Mouse (Mus musculus) lung, embryonic 16.5 days (tissue): ENCODE measurements around the gene Saa2. TPM values are rescaled to one million over a fixed set of nuclear protein-coding genes. Genes with fewer than 3 reads are reported as not detected.

Source experiments
- ATAC-seq: fragments of 200-750 bp; cut with Nextera tagmentation; 2 replicates; pipeline ENCODE4 v1.8.0; 2017; ENCODE audit warnings: low read depth, mild to moderate bottlenecking, moderate library complexity
- H3K27ac ChIP-seq: fragments of 300-500 bp; sonication (generic); 2 replicates; pipeline ENCODE4 v1.5.1; 2014; ENCODE audit warnings: mild to moderate bottlenecking, control low read depth, low read length
- H3K27me3 ChIP-seq: fragments of 300-500 bp; sonication (generic); 2 replicates; pipeline ENCODE4 v1.6.1; 2014; ENCODE audit warnings: low read depth, low read length, mixed read lengths; ENCODE audit not compliant: control insufficient read depth, insufficient read depth
- H3K36me3 ChIP-seq: fragments of 300-500 bp; sonication (generic); 2 replicates; pipeline ENCODE4 v1.6.1; 2014; ENCODE audit warnings: low read length; ENCODE audit not compliant: control insufficient read depth, insufficient read depth
- H3K4me1 ChIP-seq: fragments of 300-500 bp; sonication (generic); replicated peaks from 2 replicates; pipeline ENCODE4 v1.6.1; 2014; ENCODE audit warnings: low read length, mixed read lengths; ENCODE audit not compliant: control insufficient read depth, insufficient read depth
- H3K4me2 ChIP-seq: fragments of 300-500 bp; sonication (generic); 2 replicates; pipeline ENCODE4 v1.6.1; 2014; ENCODE audit warnings: low read depth, low read length, control low read depth
- H3K4me3 ChIP-seq: fragments of 300-500 bp; sonication (generic); 2 replicates; pipeline ENCODE4 v1.5.1; 2014; ENCODE audit warnings: mild to moderate bottlenecking, low read length, control low read depth
- H3K9ac ChIP-seq: fragments of 300-500 bp; sonication (generic); 2 replicates; pipeline ENCODE4 v1.6.1; 2014; ENCODE audit warnings: low read length, control low read depth
- H3K9me3 ChIP-seq: fragments of 300-500 bp; sonication (generic); 2 replicates; pipeline ENCODE4 v1.6.1; 2016; ENCODE audit warnings: low read length; ENCODE audit not compliant: control insufficient read depth
- WGBS: fragments of 180-500 bp; shearing (Covaris S2); extraction: QIAGEN DNeasy Blood & Tissue Kit; methylation state at CpG from one replicate; pipeline ENCODE4 v1.1.7; 2014; 5-methylcytosine and 5-hydroxymethylcytosine counted together
- polyA plus RNA-seq: library from polyadenylated mRNA; unstranded; fragments of >200 nt; fragmentation: Nextera tagmentation; extraction: Ambion mirVana; gene quantifications from 2 replicates; pipeline ENCODE4 v1.2.1, GENCODE M21; 2015

Gene Saa2
- polyA plus RNA-seq, 1 experiment from 2014 or later, result not detected

DNA sequence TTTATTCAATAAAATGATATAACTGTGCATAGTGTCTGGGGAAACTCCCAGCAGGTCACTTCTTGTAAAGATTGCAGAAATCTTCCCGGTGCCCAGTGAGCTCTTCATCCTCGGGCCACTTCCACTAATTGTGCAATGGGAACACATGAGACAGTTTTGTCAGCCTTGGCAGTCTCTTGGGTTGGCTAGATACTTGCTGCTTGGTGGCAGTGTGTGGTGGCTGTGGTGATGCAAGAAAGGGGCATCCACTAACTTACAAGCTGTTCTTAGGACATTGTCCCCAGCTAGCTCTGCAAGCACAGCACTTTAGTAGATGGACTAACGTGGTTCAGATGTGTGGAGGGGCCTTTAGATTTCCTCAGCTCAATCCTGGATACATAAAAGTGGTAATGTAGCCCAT is 5.8 kb upstream of the Saa2 start:
- Histone ChIP-seq H3K4me3 (no peak overlapping the region), H3K27me3 (no peaks in the 10 kb centered on the region), H3K9ac (no peak overlapping the region), H3K36me3 (no peaks in the 10 kb centered on the region), H3K9me3 (no peaks in the 10 kb centered on the region), H3K4me1 (no peaks in the 10 kb centered on the region; the same call in 1 of the 2 replicates), H3K4me2 (no peak overlapping the region), H3K27ac (no peak overlapping the region)
- ATAC-seq, result no peak
- 79% methylated on average over 3 of the region's 3 CpGs for WGBS

DNA sequence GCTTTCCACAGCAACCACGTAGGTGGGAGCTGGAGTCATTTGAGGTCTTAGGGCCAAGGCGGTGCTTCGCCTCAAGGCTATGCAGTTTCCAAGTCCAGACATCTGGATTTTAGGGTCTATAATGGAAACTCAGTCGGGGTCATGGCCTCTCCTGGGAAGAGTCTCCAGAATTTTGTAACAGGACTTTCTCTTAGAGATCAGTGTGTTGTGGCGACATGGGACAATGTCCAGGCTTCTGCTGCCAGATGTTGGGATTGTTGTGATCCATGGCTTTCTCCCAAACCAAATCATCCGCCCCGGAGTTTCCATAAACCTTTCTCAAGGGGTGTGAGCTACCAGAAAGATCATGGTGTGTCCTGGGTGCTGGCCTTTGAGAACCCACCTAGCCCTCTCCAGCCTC is 5.2 kb upstream of the Saa2 start:
- H3K9me3 ChIP-seq, result no peaks in the 10 kb centered on the region
- no peak overlapping the region for H3K9ac ChIP-seq
- no peaks in the 10 kb centered on the region; the same call in 1 of the 2 replicates for H3K4me1 ChIP-seq
- no peak overlapping the region for H3K4me3 ChIP-seq
- WGBS, result 67% methylated on average over 7 of the region's 7 CpGs
- H3K27ac ChIP-seq, result no peak overlapping the region
- no peaks in the 10 kb centered on the region for H3K36me3 ChIP-seq
- peak; percentile 51 for ATAC-seq
- no peaks in the 10 kb centered on the region for H3K27me3 ChIP-seq
- H3K4me2 ChIP-seq, result no peak overlapping the region

DNA sequence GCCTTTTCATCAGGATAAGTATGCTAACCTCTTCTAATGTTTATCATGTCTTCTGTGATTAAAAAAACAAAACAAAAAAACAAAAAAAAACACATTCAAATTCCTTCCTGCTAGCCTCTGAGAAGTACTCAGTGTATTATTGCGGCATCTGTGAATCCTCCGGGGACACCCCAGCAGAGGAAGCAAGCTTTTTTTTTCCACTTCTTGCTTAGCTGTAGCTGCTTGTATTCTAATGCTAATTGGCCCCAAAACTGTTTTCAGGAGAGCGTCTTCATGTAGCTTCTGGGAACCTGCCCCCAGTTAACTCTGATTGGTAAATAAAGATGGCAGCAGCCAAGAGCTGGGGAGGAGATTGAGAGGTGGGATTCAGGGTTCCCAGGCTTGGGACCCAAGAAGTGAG is 3.1 kb upstream of the Saa2 start:
- Histone ChIP-seq H3K27ac (no peak overlapping the region), H3K4me2 (no peak overlapping the region), H3K4me3 (no peak overlapping the region), H3K27me3 (no peaks in the 10 kb centered on the region), H3K9me3 (no peaks in the 10 kb centered on the region), H3K36me3 (no peaks in the 10 kb centered on the region), H3K4me1 (no peaks in the 10 kb centered on the region; the same call in 1 of the 2 replicates), H3K9ac (no peak overlapping the region)
- no peak for ATAC-seq
- 60% methylated on average over 3 of the region's 3 CpGs for WGBS

DNA sequence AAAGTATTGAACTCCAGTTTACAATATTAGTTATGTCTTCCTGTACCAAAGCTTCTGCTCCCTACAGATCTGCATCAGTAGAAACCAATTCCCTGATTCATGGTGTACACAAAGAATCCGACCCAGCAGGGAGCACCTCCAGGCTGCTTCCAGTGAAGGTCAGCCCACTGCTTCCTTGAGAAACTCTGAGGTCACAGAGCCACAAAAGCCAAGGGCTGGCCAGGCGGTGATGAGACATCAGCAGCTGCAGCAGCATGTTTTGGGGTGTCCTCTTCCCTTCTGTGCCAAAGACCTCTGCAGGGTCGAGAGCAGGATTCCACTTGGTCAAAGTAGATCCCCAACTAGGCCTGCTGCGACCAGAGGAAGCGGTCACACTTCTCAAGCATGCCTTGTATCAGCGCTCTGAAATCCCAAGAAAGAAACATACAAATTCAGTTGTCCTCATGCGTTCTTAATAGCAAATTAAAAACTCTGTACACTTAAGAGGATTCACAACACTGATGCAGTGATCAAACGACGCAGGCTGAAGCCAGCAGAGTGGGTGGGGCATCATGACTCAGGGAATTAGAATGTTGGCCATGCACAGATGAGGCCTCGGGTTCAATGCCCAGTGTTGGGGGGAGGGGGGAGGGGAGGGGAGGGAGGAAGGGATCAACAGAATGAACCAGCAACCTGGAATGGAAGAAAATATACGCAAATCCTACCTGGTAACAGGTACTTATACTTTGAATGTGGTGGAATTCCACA is 9.6 kb downstream of the Saa2 start:
- peaks cover 21% of the 10 kb centered on the region for H3K36me3 ChIP-seq
- ATAC-seq, result no peak
- 80% methylated on average over 11 of the region's 11 CpGs for WGBS

DNA sequence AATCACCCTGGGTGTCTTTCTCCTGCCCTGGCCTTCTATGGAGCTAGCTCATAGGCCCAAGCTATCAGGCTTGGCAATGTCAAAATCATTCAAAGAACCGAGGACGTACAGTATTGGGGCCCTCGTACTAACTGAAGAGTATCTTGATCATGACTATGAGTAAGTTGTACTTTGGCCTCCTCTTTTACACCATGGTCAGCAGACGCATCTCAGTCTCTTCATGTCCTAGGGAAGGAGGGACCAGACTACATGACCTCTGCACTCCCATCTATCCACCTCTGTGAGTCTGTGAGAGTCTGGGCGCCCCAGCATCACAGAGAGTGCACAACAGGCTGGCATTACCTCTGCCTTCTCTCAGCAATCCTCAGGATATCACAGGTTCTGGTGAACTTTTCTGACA is 11.0 kb downstream of the Saa2 start:
- 94% methylated on average over 5 of the region's 5 CpGs for WGBS

More for the DNA sequence above, 9.6 kb downstream of the Saa2 start:
- Histone ChIP-seq H3K9me3 (no peaks in the 10 kb centered on the region), H3K9ac (no peak overlapping the region), H3K27me3 (no peaks in the 10 kb centered on the region), H3K4me1 (no peaks in the 10 kb centered on the region), H3K4me2 (no peak overlapping the region), H3K27ac (no peak overlapping the region), H3K4me3 (no peak overlapping the region)

DNA sequence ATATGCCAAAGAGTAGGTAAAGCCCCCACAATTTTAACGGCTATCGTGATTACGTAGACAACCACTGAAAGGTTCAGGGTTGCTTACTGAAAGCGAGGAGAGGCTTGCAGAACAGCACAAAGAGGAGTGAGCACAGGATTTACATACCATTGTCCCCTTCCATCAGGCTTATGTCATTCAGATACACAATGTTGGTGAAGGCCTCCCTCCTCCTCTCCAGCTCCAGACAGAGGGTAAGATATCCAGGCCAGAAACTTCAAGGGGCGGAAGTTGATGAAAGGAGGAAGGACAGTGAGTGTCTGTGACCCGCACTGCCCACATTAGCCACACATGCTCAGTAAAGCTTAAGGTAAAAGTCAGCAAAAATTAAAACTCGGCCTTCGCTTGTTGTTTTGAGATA is 13.1 kb downstream of the Saa2 start:
- ATAC-seq, result no peak
- no peaks in the 10 kb centered on the region for H3K9me3 ChIP-seq
- no peak overlapping the region for H3K4me2 ChIP-seq
- no peaks in the 10 kb centered on the region for H3K27me3 ChIP-seq
- no peaks in the 10 kb centered on the region; the same call in 1 of the 2 replicates for H3K4me1 ChIP-seq
- WGBS, result 91% methylated on average over 8 of the region's 8 CpGs
- no peak overlapping the region for H3K4me3 ChIP-seq
- H3K9ac ChIP-seq, result no peak overlapping the region
- H3K27ac ChIP-seq, result no peak overlapping the region
- H3K36me3 ChIP-seq, result peaks cover 31% of the 10 kb centered on the region

More for the DNA sequence above, 11.0 kb downstream of the Saa2 start:
- Histone ChIP-seq H3K4me2 (no peak overlapping the region), H3K36me3 (peaks cover 21% of the 10 kb centered on the region), H3K9ac (no peak overlapping the region), H3K9me3 (no peaks in the 10 kb centered on the region), H3K27me3 (no peaks in the 10 kb centered on the region), H3K4me1 (no peaks in the 10 kb centered on the region), H3K4me3 (no peak overlapping the region), H3K27ac (no peak overlapping the region)
- no peak for ATAC-seq

DNA sequence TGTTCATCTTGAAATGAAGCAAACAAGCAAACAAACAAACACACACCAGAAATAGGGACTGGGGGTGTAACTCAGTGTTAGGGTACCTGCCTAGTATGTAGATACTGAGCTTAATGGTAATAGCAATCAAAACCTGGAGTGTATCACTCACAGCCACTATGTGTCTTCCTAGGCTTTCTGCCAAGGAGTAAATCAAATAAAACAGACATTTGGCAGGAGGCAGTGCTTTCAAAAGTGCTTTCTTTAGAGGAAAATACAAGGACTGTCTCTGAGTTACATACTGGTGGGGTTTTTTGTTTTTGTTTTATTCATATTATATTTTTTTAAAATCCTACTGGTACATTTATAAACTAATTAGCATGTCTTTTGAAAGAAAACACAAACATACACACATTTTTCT is 15.8 kb downstream of the Saa2 start:
- H3K4me3 ChIP-seq, result no peak overlapping the region
- no peaks in the 10 kb centered on the region for H3K27me3 ChIP-seq
- ATAC-seq, result peak; percentile 84
- no peak overlapping the region for H3K4me2 ChIP-seq
- H3K27ac ChIP-seq, result peak overlapping the region; percentile 77; the same call in 1 of the 2 replicates
- H3K36me3 ChIP-seq, result peaks cover 25% of the 10 kb centered on the region
- H3K4me1 ChIP-seq, result no peaks in the 10 kb centered on the region; the same call in 1 of the 2 replicates
- H3K9me3 ChIP-seq, result no peaks in the 10 kb centered on the region
- H3K9ac ChIP-seq, result no peak overlapping the region

DNA sequence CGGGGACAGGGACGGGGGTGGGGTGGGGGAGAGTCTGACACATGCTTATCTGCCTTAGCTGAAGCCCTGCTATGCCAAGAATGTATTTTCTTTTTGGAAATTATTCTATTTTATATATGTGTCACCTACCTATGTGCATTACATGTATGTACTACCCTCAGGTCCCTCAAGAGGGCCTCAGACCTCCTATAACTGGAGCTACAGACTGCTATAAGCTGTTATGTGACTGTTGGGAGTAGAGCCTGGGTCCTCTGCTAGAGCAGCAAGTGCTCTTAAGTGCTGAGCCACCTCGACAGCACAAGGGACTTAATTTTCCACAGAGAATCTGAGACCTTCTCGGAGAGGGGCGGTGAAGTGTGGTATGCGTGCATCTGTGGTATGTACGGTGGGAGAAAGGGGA is 16.9 kb downstream of the Saa2 start:
- H3K4me1 ChIP-seq, result no peaks in the 10 kb centered on the region; the same call in 1 of the 2 replicates
- H3K4me3 ChIP-seq, result no peak overlapping the region
- H3K9ac ChIP-seq, result no peak overlapping the region
- WGBS, result 84% methylated on average over 7 of the region's 7 CpGs
- no peak for ATAC-seq
- H3K27me3 ChIP-seq, result no peaks in the 10 kb centered on the region
- H3K4me2 ChIP-seq, result no peak overlapping the region
- H3K9me3 ChIP-seq, result no peaks in the 10 kb centered on the region
- peak overlapping the region; percentile 77 for H3K27ac ChIP-seq
- peaks cover 21% of the 10 kb centered on the region for H3K36me3 ChIP-seq

DNA sequence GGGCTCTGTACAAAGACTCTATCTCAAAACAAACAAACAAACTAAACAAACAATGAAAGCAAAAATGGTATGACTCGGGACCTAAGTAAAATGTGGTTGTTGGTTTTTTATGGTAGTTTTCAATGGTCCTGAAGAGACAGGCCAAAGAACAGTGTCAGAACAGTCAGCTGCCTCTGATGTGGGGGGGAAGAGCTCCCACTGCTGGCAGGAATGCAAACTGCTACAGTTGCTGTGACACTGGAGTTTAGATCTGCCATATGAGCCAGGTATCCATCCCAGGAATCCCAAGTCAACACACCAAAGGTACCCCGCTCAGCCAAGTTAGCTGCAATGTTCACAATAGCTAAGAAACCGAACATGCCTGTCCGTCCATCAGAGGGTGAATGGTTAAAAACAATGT is 19.1 kb downstream of the Saa2 start:
- Histone ChIP-seq H3K9me3 (no peaks in the 10 kb centered on the region), H3K9ac (no peak overlapping the region), H3K27ac (no peak overlapping the region), H3K27me3 (no peaks in the 10 kb centered on the region), H3K4me1 (no peaks in the 10 kb centered on the region; the same call in 1 of the 2 replicates), H3K4me2 (no peak overlapping the region), H3K4me3 (no peak overlapping the region), H3K36me3 (peaks cover 12% of the 10 kb centered on the region)
- WGBS, result 52% methylated on average over 4 of the region's 4 CpGs
- ATAC-seq, result no peak; the same call in 1 of the 2 replicates
